Mouse (Mus musculus) MEL (cell line): Measurements from ENCODE around the gene Tfap2d. TPM values are rescaled to one million over a fixed set of nuclear protein-coding genes. Genes with fewer than 3 reads are reported as not detected.

Source experiments
- DNase-seq: peaks from one replicate; pipeline ENCODE4 v3.0.0; 2011; ENCODE audit warnings: low read depth, low spot score
- H3K27ac ChIP-seq: 2 replicates; pipeline ENCODE4 v1.5.1; 2012; ENCODE audit warnings: low read depth, mild to moderate bottlenecking, control low read depth, low read length, moderate library complexity; ENCODE audit not compliant: control insufficient read depth
- H3K27me3 ChIP-seq, 2 experiments: fragments of 150-350 bp in 1 of 2; sonication (generic) in 1 of 2; 2 replicates each; pipeline ENCODE4 v1.6.1; 2012; ENCODE audit warnings: low read length in 2 of 2, mild to moderate bottlenecking in 2 of 2, improper control_type of control experiment in 1 of 2, moderate library complexity in 1 of 2; ENCODE audit not compliant: insufficient read depth in 2 of 2, control insufficient read depth in 1 of 2
- H3K36me3 ChIP-seq, 2 experiments: 2 replicates each; pipeline ENCODE4 v1.6.1; 2012 to 2014; ENCODE audit warnings: low read length in 2 of 2, improper control_type of control experiment in 1 of 2, inconsistent platforms in 1 of 2, mild to moderate bottlenecking in 1 of 2; ENCODE audit not compliant: insufficient read depth in 2 of 2, control insufficient read depth in 1 of 2
- H3K4me1 ChIP-seq, 2 experiments: fragments of 150-350 bp in 1 of 2; sonication (generic) in 1 of 2; 2 replicates each; pipeline ENCODE4 v1.6.1; 2012; ENCODE audit warnings: low read length in 2 of 2, improper control_type of control experiment in 1 of 2, mild to moderate bottlenecking in 1 of 2; ENCODE audit not compliant: insufficient read depth in 2 of 2, control insufficient read depth in 1 of 2
- H3K4me3 ChIP-seq, 2 experiments: fragments of 150-350 bp in 1 of 2; sonication (generic) in 1 of 2; 2 replicates each; pipeline ENCODE4 v1.5.1; 2012; ENCODE audit warnings: low read depth in 2 of 2, low read length in 2 of 2, mild to moderate bottlenecking in 2 of 2, moderate library complexity in 2 of 2, control low read depth in 1 of 2, improper control_type of control experiment in 1 of 2; ENCODE audit not compliant: control insufficient read depth in 1 of 2, insufficient read depth in 1 of 2
- H3K79me2 ChIP-seq: 2 replicates; pipeline ENCODE4 v1.6.1; 2012; ENCODE audit warnings: mild to moderate bottlenecking, low read length, moderate library complexity; ENCODE audit not compliant: control insufficient read depth, poor library complexity, insufficient read depth
- H3K9ac ChIP-seq: 2 replicates; pipeline ENCODE4 v1.6.1; 2012; ENCODE audit warnings: low read depth, mild to moderate bottlenecking, control low read depth, low read length, moderate library complexity; ENCODE audit not compliant: control insufficient read depth, poor library complexity, severe bottlenecking
- H3K9me3 ChIP-seq: fragments of 150-350 bp; sonication (generic); replicated peaks from 2 replicates; pipeline ENCODE4 v1.6.1; 2012; ENCODE audit warnings: mild to moderate bottlenecking, low read length, improper control_type of control experiment, moderate library complexity; ENCODE audit not compliant: insufficient read depth
- BHLHE40 ChIP-seq: IDR thresholded peaks from 2 replicates; pipeline ENCODE4 v1.6.1; 2012; ENCODE audit warnings: low read depth, mild to moderate bottlenecking, inconsistent platforms, low read length, improper control_type of control experiment, borderline replicate concordance
- CHD1 ChIP-seq: IDR thresholded peaks from 2 replicates; pipeline ENCODE4 v1.6.1; 2012; ENCODE audit warnings: low read depth, mild to moderate bottlenecking, inconsistent platforms, low read length, improper control_type of control experiment
- CTCF ChIP-seq, 3 experiments: IDR thresholded peaks in 2 of 3; conservative IDR thresholded peaks in 1 of 3; 2 replicates each; pipeline ENCODE4 v1.5.1; 2011 to 2012; ENCODE audit warnings: low read length in 3 of 3, low read depth in 2 of 3, mild to moderate bottlenecking in 2 of 3, improper control_type of control experiment in 1 of 3, inconsistent platforms in 1 of 3, mixed read lengths in 1 of 3, moderate library complexity in 1 of 3; ENCODE audit not compliant: control insufficient read depth in 1 of 3, insufficient read depth in 1 of 3, poor library complexity in 1 of 3, severe bottlenecking in 1 of 3
- EP300 ChIP-seq, 2 experiments: IDR thresholded peaks; 2 replicates each; pipeline ENCODE4 v1.6.1; 2011; ENCODE audit warnings: improper control_type of control experiment in 2 of 2, low read length in 2 of 2, low read depth in 1 of 2, mild to moderate bottlenecking in 1 of 2
- ETS1 ChIP-seq: IDR thresholded peaks from 2 replicates; pipeline ENCODE4 v1.6.1; 2012; ENCODE audit warnings: low read depth, mild to moderate bottlenecking, inconsistent platforms, low read length, improper control_type of control experiment, moderate library complexity
- JUND ChIP-seq: IDR thresholded peaks from 2 replicates; pipeline ENCODE4 v1.6.1; 2011; ENCODE audit warnings: low read depth, mild to moderate bottlenecking, improper control_type of control experiment, low read length
- KAT2A ChIP-seq: conservative IDR thresholded peaks from 2 replicates; pipeline ENCODE4 v1.6.1; 2012; ENCODE audit warnings: low read depth, low read length, improper control_type of control experiment, inconsistent platforms
- MAFK ChIP-seq: IDR thresholded peaks from 2 replicates; pipeline ENCODE4 v1.6.1; 2011; ENCODE audit warnings: low read depth, mild to moderate bottlenecking, low read length, improper control_type of control experiment, borderline replicate concordance
- MAX ChIP-seq: IDR thresholded peaks from 2 replicates; pipeline ENCODE4 v1.6.1; 2011; ENCODE audit warnings: low read length, improper control_type of control experiment
- MEF2A ChIP-seq: IDR thresholded peaks from 2 replicates; pipeline ENCODE4 v1.6.1; 2014; ENCODE audit warnings: low read depth, mild to moderate bottlenecking, inconsistent platforms, low read length, improper control_type of control experiment; ENCODE audit not compliant: poor library complexity, insufficient replicate concordance, severe bottlenecking; ENCODE audit errors: extremely low read depth
- MYC ChIP-seq: IDR thresholded peaks from 2 replicates; pipeline ENCODE4 v1.6.1; 2011; ENCODE audit warnings: low read depth, mild to moderate bottlenecking, low read length, improper control_type of control experiment, moderate library complexity
- NELFE ChIP-seq: IDR thresholded peaks from 2 replicates; pipeline ENCODE4 v1.6.1; 2011; ENCODE audit warnings: low read depth, low read length, improper control_type of control experiment
- NRF1 ChIP-seq: IDR thresholded peaks from 2 replicates; pipeline ENCODE4 v1.6.1; 2014; ENCODE audit warnings: low read depth, mild to moderate bottlenecking, inconsistent platforms, low read length, improper control_type of control experiment, moderate library complexity; ENCODE audit not compliant: poor library complexity, insufficient read depth, severe bottlenecking
- POLR2AphosphoS2 ChIP-seq: IDR thresholded peaks from 2 replicates; pipeline ENCODE4 v1.6.1; 2011; ENCODE audit warnings: low read length, improper control_type of control experiment
- RCOR1 ChIP-seq: IDR thresholded peaks from 2 replicates; pipeline ENCODE4 v1.6.1; 2012; ENCODE audit warnings: low read depth, mild to moderate bottlenecking, inconsistent platforms, low read length, improper control_type of control experiment
- SIN3A ChIP-seq: IDR thresholded peaks from 2 replicates; pipeline ENCODE4 v1.6.1; 2012; ENCODE audit warnings: low read length, improper control_type of control experiment, inconsistent platforms
- SMC3 ChIP-seq: IDR thresholded peaks from 2 replicates; pipeline ENCODE4 v1.6.1; 2011; ENCODE audit warnings: low read depth, low read length, improper control_type of control experiment
- TAL1 ChIP-seq: IDR thresholded peaks from 2 replicates; pipeline ENCODE4 v1.6.1; 2012; ENCODE audit warnings: mild to moderate bottlenecking, inconsistent platforms, low read length, moderate library complexity, mixed read lengths
- UBTF ChIP-seq: IDR thresholded peaks from 2 replicates; pipeline ENCODE4 v1.6.1; 2012; ENCODE audit warnings: low read depth, mild to moderate bottlenecking, inconsistent platforms, low read length, improper control_type of control experiment, moderate library complexity, borderline replicate concordance; ENCODE audit not compliant: insufficient read depth
- USF1 ChIP-seq: IDR thresholded peaks from 2 replicates; pipeline ENCODE4 v1.6.1; 2014; ENCODE audit warnings: low read depth, mild to moderate bottlenecking, inconsistent platforms, low read length, improper control_type of control experiment, moderate library complexity
- USF2 ChIP-seq, 2 experiments: IDR thresholded peaks; 2 replicates each; pipeline ENCODE4 v1.6.1; 2011 to 2012; ENCODE audit warnings: improper control_type of control experiment in 2 of 2, low read length in 2 of 2, borderline replicate concordance in 1 of 2, inconsistent platforms in 1 of 2, low read depth in 1 of 2, mild to moderate bottlenecking in 1 of 2; ENCODE audit not compliant: insufficient read depth in 1 of 2
- ZMIZ1 ChIP-seq: IDR thresholded peaks from 2 replicates; pipeline ENCODE4 v1.6.1; 2012; ENCODE audit warnings: low read depth, mild to moderate bottlenecking, inconsistent platforms, low read length, improper control_type of control experiment, moderate library complexity
- ZNF384 ChIP-seq: IDR thresholded peaks from 2 replicates; pipeline ENCODE4 v1.6.1; 2012; ENCODE audit warnings: low read depth, mild to moderate bottlenecking, inconsistent platforms, low read length, improper control_type of control experiment
- polyA plus RNA-seq, 2 experiments: library from polyadenylated mRNA; stranded (reverse) in 1 of 2; unstranded in 1 of 2; fragments of >175 nt in 1 of 2; fragments of >200 nt in 1 of 2; gene quantifications; 2 replicates each; pipeline versions ENCODE4 v1.2.1 to v1.2.4; 2012; ENCODE audit warnings: low replicate concordance in 2 of 2, low read depth in 1 of 2; ENCODE audit not compliant: insufficient read length in 2 of 2, insufficient read depth in 1 of 2, missing spikeins in 1 of 2
- total RNA-seq: library from RNA; depleted of rRNA; stranded (reverse); fragments of 300-350 nt; gene quantifications from 2 replicates; pipeline ENCODE4 v1.2.3, GENCODE M21; 2012

Gene Tfap2d
- total and polyA plus RNA-seq, 3 experiments: not detected

GRCm38 (mm10) chr1:19103316-19103715, 494 bp downstream of the Tfap2d start:
- TF ChIP-seq ZNF384 (no peak), MAFK (no peak), USF1 (no peak), TAL1 (no peak), USF2 (IDR thresholded peaks at IDR 0.05; ENCODE audit: borderline replicate concordance in 1 of 2, insufficient read depth in 1 of 2, low read depth in 1 of 2, low read length in 2 of 2) (no peak), KAT2A (no peak), POLR2AphosphoS2 (no peak), SIN3A (no peak), NELFE (no peak)
- Histone ChIP-seq H3K4me3 (no peak overlapping the region), H3K9me3 (no peaks in the 10 kb centered on the region), H3K27me3 (no peaks in the 10 kb centered on the region), H3K4me1 (no peaks in the 10 kb centered on the region), H3K9ac (no peak overlapping the region), H3K79me2 (no peaks in the 10 kb centered on the region), H3K36me3 (no peaks in the 10 kb centered on the region), H3K27ac (no peak overlapping the region)
- DNase-seq: no peak

GRCm38 (mm10) chr1:19103776-19104142, 937 bp downstream of the Tfap2d start:
- H3K9ac ChIP-seq: no peak overlapping the region
- H3K4me3 ChIP-seq: no peak overlapping the region
- no peak overlapping the region for H3K27ac ChIP-seq
- H3K4me1 ChIP-seq: no peaks in the 10 kb centered on the region
- no peaks in the 10 kb centered on the region for H3K27me3 ChIP-seq
- no peaks in the 10 kb centered on the region for H3K9me3 ChIP-seq
- no peaks in the 10 kb centered on the region for H3K79me2 ChIP-seq
- no peak for DNase-seq
- TF ChIP-seq CTCF (IDR thresholded peaks at IDR 0.05 in 2 of 3, conservative IDR thresholded peaks at IDR 0.05 in 1 of 3; ENCODE audit: control insufficient read depth in 1 of 3, insufficient read depth in 1 of 3, low read depth in 2 of 3, low read length in 3 of 3, poor library complexity in 1 of 3, severe bottlenecking in 1 of 3): no peak
- no peak for TF ChIP-seq MEF2A
- no peak for TF ChIP-seq JUND
- no peak for TF ChIP-seq NRF1
- H3K36me3 ChIP-seq: no peaks in the 10 kb centered on the region

GRCm38 (mm10) chr1:19104143-19104857, 1.5 kb downstream of the Tfap2d start:
- Histone ChIP-seq H3K9me3 (no peaks in the 10 kb centered on the region), H3K27ac (no peak overlapping the region), H3K79me2 (no peaks in the 10 kb centered on the region), H3K36me3 (no peaks in the 10 kb centered on the region), H3K4me3 (no peak overlapping the region), H3K4me1 (no peaks in the 10 kb centered on the region), H3K27me3 (no peaks in the 10 kb centered on the region), H3K9ac (no peak overlapping the region)
- DNase-seq: no peak
- no peak for TF ChIP-seq CHD1
- no peak for TF ChIP-seq SMC3
- no peak for TF ChIP-seq MAX
- no peak for TF ChIP-seq BHLHE40
- TF ChIP-seq NELFE: no peak
- no peak for TF ChIP-seq JUND
- TF ChIP-seq ZMIZ1: no peak
- TF ChIP-seq USF1: no peak
- TF ChIP-seq ZNF384: no peak
- TF ChIP-seq ETS1: no peak
- no peak for TF ChIP-seq UBTF
- no peak for TF ChIP-seq USF2 (IDR thresholded peaks at IDR 0.05; ENCODE audit: borderline replicate concordance in 1 of 2, insufficient read depth in 1 of 2, low read depth in 1 of 2, low read length in 2 of 2)
- TF ChIP-seq SIN3A: no peak
- no peak for TF ChIP-seq RCOR1
- TF ChIP-seq MEF2A: no peak
- TF ChIP-seq MYC: no peak
- TF ChIP-seq EP300 (IDR thresholded peaks at IDR 0.05; ENCODE audit: low read depth in 1 of 2, low read length in 2 of 2): no peak
